ENCODE assay signal across 9 mouse cellular contexts in genomic region chr12:86614156-86614555, GRCm38 (mm10).
DNase-seq lines count a peak whose midpoint lies in the region; ATAC-seq and TF ChIP-seq lines count a peak whose summit lies in the region.
"Had no signal": no experiment of that assay in that cellular context is flagged by ENCODE, and none has a peak within 500 bp of the region (broad histone marks: within the 10 kb centered on the region; RNA-seq: fewer than 3 reads in every experiment).

No protein-coding gene starts in this region.

- H3K36me3 ChIP-seq in heart, adult 2 months (ENCODE audit: control insufficient read depth, insufficient read depth, low read length), result no peaks in the 10 kb centered on the region
- no peaks in the 10 kb centered on the region for H3K36me3 ChIP-seq in heart, embryonic 10.5 days
- H3K36me3 ChIP-seq in midbrain, postnatal 0 days (ENCODE audit: insufficient read depth, low read length), result no peaks in the 10 kb centered on the region
- H3K36me3 ChIP-seq: limb, embryonic 13.5 days had no signal

- no peak for ATAC-seq in midbrain, postnatal 0 days (ENCODE audit: low FRiP score)

- TF ChIP-seq POLR2A in heart, adult 2 months (IDR thresholded peaks at IDR 0.05; ENCODE audit: insufficient read depth, low read depth, low read length), result no peak

- 28% methylated on average over 2 of the region's 2 CpGs for WGBS in heart, adult 2 months
- WGBS in heart, embryonic 10.5 days, result 35% methylated on average over 2 of the region's 2 CpGs
- 47% methylated on average over 2 of the region's 2 CpGs for WGBS in midbrain, postnatal 0 days

- no peak overlapping the region for H3K4me2 ChIP-seq in midbrain, postnatal 0 days (ENCODE audit: low read depth, low read length, poor library complexity, severe bottlenecking)
- H3K4me2 ChIP-seq: limb, embryonic 13.5 days had no signal

- H3K79me2 ChIP-seq in heart, adult 2 months (replicated peaks; ENCODE audit: control insufficient read depth, insufficient read depth, low read length), result no peaks in the 10 kb centered on the region

- no peaks in the 10 kb centered on the region for H3K9me3 ChIP-seq in heart, embryonic 10.5 days
- no peaks in the 10 kb centered on the region for H3K9me3 ChIP-seq in midbrain, postnatal 0 days (ENCODE audit: low read length)
- H3K9me3 ChIP-seq: limb, embryonic 13.5 days had no signal

- H3K27me3 ChIP-seq in heart, adult 2 months (ENCODE audit: control insufficient read depth, insufficient read depth, low read length), result no peaks in the 10 kb centered on the region
- 0 out of 2 replicates have a peak, but pooled peaks cover 5% of the 10 kb centered on the region for H3K27me3 ChIP-seq in heart, embryonic 10.5 days (ENCODE audit: insufficient read depth, poor library complexity, severe bottlenecking)
- no peaks in the 10 kb centered on the region for H3K27me3 ChIP-seq in midbrain, postnatal 0 days (ENCODE audit: insufficient read depth, low read length)

- H3K9ac ChIP-seq in heart, adult 2 months (ENCODE audit: low read depth, low read length), result no peak overlapping the region
- H3K9ac ChIP-seq in midbrain, postnatal 0 days (replicated peaks; ENCODE audit: low read length, poor library complexity, severe bottlenecking), result no peak overlapping the region
- H3K9ac ChIP-seq: limb, embryonic 13.5 days had no signal

- no peak overlapping the region for H3K27ac ChIP-seq in heart, adult 2 months
- no peak overlapping the region for H3K27ac ChIP-seq in heart, embryonic 10.5 days
- H3K27ac ChIP-seq in midbrain, postnatal 0 days (ENCODE audit: low read depth, low read length), result no peak overlapping the region
- H3K27ac ChIP-seq: limb, embryonic 13.5 days had no signal

- intact Hi-C loops in heart, adult 2 months (cut with DNase I), result loop anchor here (1.0 to 5.0 kb wide), 5 partner anchors 107 to 482 kb away; no protein-coding TSS in a partner anchor
- intact Hi-C loops in gastrocnemius, postnatal 14 days (cut with DNase I; ENCODE audit: low total_unique reads), result loop anchor here (5.0 to 10.0 kb wide), 2 partner anchors 209 to 477 kb away; no protein-coding TSS in a partner anchor

- peak; percentile 44 to 60 for DNase-seq in heart, adult 2 months
- DNase-seq in heart, embryonic 10.5 days (ENCODE audit: low spot score), result no peak
- DNase-seq in Muller cell, postnatal 12 days (ENCODE audit: inconsistent ontology term), result peak; percentile 83
- peak; percentile 84 to 85 for DNase-seq in cerebellum, postnatal 14 days
- peak; percentile 56 for DNase-seq in gastrocnemius, postnatal 14 days
- peak; percentile 11 to 53 for DNase-seq in layer of hippocampus, adult 8-10 months (ENCODE audit: low spot score in 2 of 2)
- peak; percentile 84 for DNase-seq in midbrain, postnatal 0 days (ENCODE audit: low spot score)
- no peak for DNase-seq in spleen, postnatal 36 days (ENCODE audit: low spot score in 2 of 2)

- H3K4me1 ChIP-seq in heart, adult 2 months (ENCODE audit: control insufficient read depth, insufficient read depth, low read length), result peaks cover 10% of the 10 kb centered on the region
- no peaks in the 10 kb centered on the region for H3K4me1 ChIP-seq in heart, embryonic 10.5 days
- no peaks in the 10 kb centered on the region for H3K4me1 ChIP-seq in midbrain, postnatal 0 days (ENCODE audit: insufficient read depth, low read length)
- H3K4me1 ChIP-seq: limb, embryonic 13.5 days had no signal

- peak; percentile 52; the same call in 1 of the 2 replicates for TF ChIP-seq EP300 in heart, adult 2 months (IDR thresholded peaks at IDR 0.05; ENCODE audit: insufficient read depth, low read depth, low read length)

- H3K4me3 ChIP-seq in heart, adult 2 months, result no peak overlapping the region
- H3K4me3 ChIP-seq in heart, embryonic 10.5 days, result no peak overlapping the region
- H3K4me3 ChIP-seq in midbrain, postnatal 0 days (ENCODE audit: low read depth, low read length), result no peak overlapping the region
- H3K4me3 ChIP-seq: limb, embryonic 13.5 days had no signal

- TF ChIP-seq CTCF in heart, adult 2 months (IDR thresholded peaks at IDR 0.05), result peak; percentile 86
- TF ChIP-seq CTCF in midbrain, postnatal 0 days (IDR thresholded peaks at IDR 0.05), result peak; percentile 87

Comparison
In these comparisons a context has a peak if more than half of its experiments do, and no peak if none do; other contexts are left out.
1. DNase-seq: peak in heart, adult 2 months (2 of 2), Muller cell, postnatal 12 days (single experiment), cerebellum, postnatal 14 days (2 of 2), gastrocnemius, postnatal 14 days (single experiment), layer of hippocampus, adult 8-10 months (2 of 2) and midbrain, postnatal 0 days (single experiment); none in heart, embryonic 10.5 days (single experiment) and spleen, postnatal 36 days (0 of 2).